Mouse (Mus musculus) left cerebral cortex, postnatal 10 days (tissue): Measurements from ENCODE around the gene Naip1. TPM values are rescaled to one million over a fixed set of nuclear protein-coding genes. Genes with fewer than 3 reads are reported as not detected.
"Not testable (repeated sequence)": the region's sequence is repeated elsewhere in the genome, so short reads cannot be mapped to it uniquely, and the experiment has no call there.

ENCODE experiments used
- DNase-seq, 2 experiments: peaks; one replicate each; pipeline ENCODE4 v3.0.0; 2021 to 2022; ENCODE audit warnings: low spot score in 2 of 2, mixed read lengths in 1 of 2; ENCODE audit errors: extremely low spot score in 1 of 2
- intact Hi-C: fragments of 180-260 bp; cut with DNase I; formaldehyde crosslinking; loops from one replicate; pipeline ENCODE4 v1.15.1; 2025
- total RNA-seq, 2 experiments: library from RNA; stranded (reverse); gene quantifications; 2 replicates each; pipeline ENCODE4 v1.2.3; 2021

The Naip1 gene
- total RNA-seq = under 1 TPM; 0.18 to 0.41 TPM

- DNase-seq, intact Hi-C loops: not testable (repeated sequence)
These were observed at the start of gene Naip1 for GRCm38 (mm10) chr13:100452415-100453127. Naip1 (minus strand) TSS chr13:100452869.

GRCm38 (mm10) chr13:100499625-100500024 is 47.0 kb upstream of the Naip1 start:
- DNase-seq, intact Hi-C loops: not testable (repeated sequence)

- DNase-seq = peak in 1 of 2 experiments; percentile 60
- intact Hi-C loops = no loop called here
These were observed 42.7 kb upstream of the Naip1 start for GRCm38 (mm10) chr13:100495337-100495736.

- intact Hi-C loops = loop anchor here (5.0 kb wide), 2 partner anchors 123 to 367 kb away; partner anchors contain the start of gene Marveld2
- not testable (repeated sequence) for DNase-seq
These were observed 41.7 kb upstream of the Naip1 start for GRCm38 (mm10) chr13:100494370-100494769.

GRCm38 (mm10) chr13:100493313-100493712 is 40.6 kb upstream of the Naip1 start:
- intact Hi-C loops = loop anchor here (5.0 kb wide), 2 partner anchors 124 to 366 kb away; partner anchors contain the start of gene Marveld2

GRCm38 (mm10) chr13:100492061-100492787 is 39.6 kb upstream of the Naip1 start, which contains the start of gene Gtf2h2:
Gtf2h2 (minus strand) TSS chr13:100492579.
- peak; percentile 78 to 89 for DNase-seq

More at GRCm38 (mm10) chr13:100493313-100493712, 40.6 kb upstream of the Naip1 start:
- no peak for DNase-seq

GRCm38 (mm10) chr13:100491623-100492022 is 39.0 kb upstream of the Naip1 start:
- intact Hi-C loops = loop anchor here (5.0 kb wide), 2 partner anchors 126 to 364 kb away; partner anchors contain the start of gene Marveld2
- no peak for DNase-seq

More at GRCm38 (mm10) chr13:100492061-100492787, 39.6 kb upstream of the Naip1 start, which contains the start of gene Gtf2h2:
- intact Hi-C loops = loop anchor here (5.0 kb wide), 2 partner anchors 125 to 365 kb away; partner anchors contain the start of gene Marveld2

- no peak for DNase-seq
- intact Hi-C loops = loop anchor here (5.0 kb wide), 2 partner anchors 127 to 363 kb away; partner anchors contain the start of gene Marveld2
These were observed 37.8 kb upstream of the Naip1 start for GRCm38 (mm10) chr13:100490424-100490823.

- DNase-seq = no peak
- intact Hi-C loops = loop anchor here (10.0 kb wide), 2 partner anchors 321 to 419 kb away; no protein-coding TSS in a partner anchor
These were observed 30.9 kb upstream of the Naip1 start for GRCm38 (mm10) chr13:100483610-100484009.

GRCm38 (mm10) chr13:100463527-100464222 is 11.0 kb upstream of the Naip1 start:
- intact Hi-C loops = no loop called here
- DNase-seq = no peak

GRCm38 (mm10) chr13:100461336-100461735 is 8.7 kb upstream of the Naip1 start:
- DNase-seq = no peak
- intact Hi-C loops = no loop called here

GRCm38 (mm10) chr13:100449495-100449894 is 3.2 kb downstream of the Naip1 start:
- intact Hi-C loops = no loop called here
- no peak for DNase-seq

- DNase-seq = no peak
These were observed 12.6 kb downstream of the Naip1 start for GRCm38 (mm10) chr13:100440116-100440515.

GRCm38 (mm10) chr13:100438701-100439100 is 14.0 kb downstream of the Naip1 start:
- no peak for DNase-seq
- intact Hi-C loops = no loop called here

More at GRCm38 (mm10) chr13:100440116-100440515, 12.6 kb downstream of the Naip1 start:
- intact Hi-C loops = no loop called here

- intact Hi-C loops = no loop called here
- no peak for DNase-seq
These were observed 15.3 kb downstream of the Naip1 start for GRCm38 (mm10) chr13:100437322-100437825.

- intact Hi-C loops, DNase-seq: not testable (repeated sequence)
These were observed 16.0 kb downstream of the Naip1 start for GRCm38 (mm10) chr13:100436556-100437163.

GRCm38 (mm10) chr13:100419958-100420357 is 32.7 kb downstream of the Naip1 start:
- DNase-seq, intact Hi-C loops: not testable (repeated sequence)

GRCm38 (mm10) chr13:100414428-100414827 is 38.2 kb downstream of the Naip1 start:
- intact Hi-C loops = no loop called here
- no peak for DNase-seq
